Mouse (Mus musculus) cerebellum, postnatal 25 days (tissue): Measurements from ENCODE around the gene Cmah.

Source experiments
- DNase-seq, 2 experiments: peaks; one replicate each; pipeline ENCODE4 v3.0.0; 2021; ENCODE audit warnings: mixed read lengths in 2 of 2

Cmah gene

GRCm38 (mm10) chr13:24327201-24327600, at the start of gene Cmah:
Cmah (plus strand) TSS chr13:24327404.
- DNase-seq, result no peak

DNA sequence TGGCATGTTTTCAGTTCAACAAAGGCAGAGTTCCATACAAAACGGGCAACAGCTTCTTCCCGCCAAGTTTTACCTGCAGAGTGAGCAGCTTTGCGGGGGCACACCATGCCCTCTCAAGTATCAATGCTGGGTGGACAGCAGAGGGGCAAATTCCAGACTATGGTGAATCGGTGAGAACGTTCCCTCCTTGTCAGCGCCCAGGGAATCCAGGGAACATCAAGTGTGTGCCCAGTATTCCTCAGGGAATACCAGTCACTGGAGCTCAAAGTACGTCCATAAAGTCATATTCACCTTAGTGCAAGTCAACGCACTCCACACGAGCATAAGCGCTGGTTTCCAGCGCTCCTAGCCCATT, 47.8 kb upstream of the Cmah start:
- DNase-seq, result no peak

DNA sequence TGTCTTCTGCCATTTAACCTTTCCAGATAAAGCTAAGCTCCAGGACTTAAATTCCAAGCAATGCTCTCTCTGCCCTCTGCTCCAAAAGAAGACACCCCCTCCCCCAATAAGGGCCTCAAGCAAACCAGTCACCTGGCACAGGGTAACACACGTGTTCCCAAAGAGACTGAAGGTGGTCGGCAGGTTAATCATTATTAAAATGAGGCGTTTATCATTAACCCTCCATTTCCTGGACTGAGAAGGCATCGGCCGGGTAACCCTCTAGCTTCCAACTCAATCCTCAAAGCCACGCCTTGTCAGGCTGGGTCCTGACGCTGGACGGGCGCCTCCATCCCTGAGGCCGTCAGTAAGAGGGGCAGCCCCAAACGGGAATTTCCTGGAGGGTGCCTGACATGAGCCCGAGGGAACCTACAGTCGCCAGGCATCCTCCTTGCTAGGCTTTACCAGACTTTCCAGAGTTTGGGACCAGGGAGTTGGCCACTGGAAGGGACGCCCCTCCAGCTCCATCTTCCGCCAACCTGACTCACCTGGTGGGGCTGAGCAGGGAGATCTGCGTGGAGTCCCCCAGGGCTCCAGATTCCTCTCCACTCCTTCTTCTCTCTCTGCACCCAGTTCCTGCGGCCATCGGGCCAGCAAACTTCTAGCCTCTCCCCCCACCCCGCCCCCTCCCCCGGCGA, 47.3 kb upstream of the Cmah start:
- peak; percentile 50 to 56 for DNase-seq

DNA sequence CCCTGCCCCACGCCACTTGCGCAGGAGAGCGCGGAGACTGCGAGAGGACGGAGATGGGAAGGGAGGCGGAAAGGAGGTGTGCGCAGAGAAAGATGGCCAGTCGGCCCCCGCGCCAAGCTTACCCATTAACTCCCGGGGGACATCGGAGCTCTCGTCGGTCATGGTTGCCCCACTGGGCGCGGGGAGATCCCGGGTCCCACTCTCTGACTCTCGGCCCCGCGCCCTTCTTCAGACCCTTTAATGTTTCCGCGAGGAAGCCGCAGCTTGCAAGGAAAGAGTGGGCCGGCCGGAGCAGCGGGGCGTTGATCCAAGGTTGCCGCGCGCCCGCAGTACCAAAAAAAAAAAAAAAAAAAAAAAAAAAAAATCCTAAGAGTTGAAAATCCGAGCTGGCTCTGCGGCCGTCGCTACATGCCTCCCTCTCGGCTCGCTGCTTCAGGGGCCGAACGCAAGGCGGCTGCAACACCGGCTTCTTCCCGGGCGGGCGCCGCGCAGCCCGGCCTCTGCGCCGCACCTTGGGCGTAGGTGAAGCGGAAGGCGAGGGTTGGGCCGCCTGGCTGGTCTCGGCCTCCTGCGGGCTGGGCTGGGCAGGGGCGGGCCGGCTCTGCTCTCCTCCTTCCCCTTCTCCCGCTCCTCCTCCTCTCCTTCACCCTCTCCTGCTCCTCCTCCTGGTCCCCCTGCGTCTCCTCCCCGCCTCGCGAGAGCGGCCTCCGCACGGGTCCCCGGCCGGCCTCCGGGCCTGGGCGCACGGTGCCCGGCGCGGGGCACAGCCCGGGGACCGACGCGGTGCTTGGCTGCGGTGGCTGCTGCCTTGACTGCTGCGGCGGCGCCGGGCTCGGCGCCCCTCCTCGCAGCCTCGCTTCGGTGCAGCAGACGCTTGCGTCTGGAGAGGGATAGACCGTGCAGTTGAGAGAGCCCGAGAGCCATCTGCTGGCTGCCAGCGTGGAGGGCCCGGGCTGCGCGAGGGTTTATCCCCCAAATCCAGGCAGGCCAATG, 46.5 kb upstream of the Cmah start, which contains the start of gene Carmil1:
Carmil1 (minus strand) TSS at position 357 of the 993 bp plus-strand sequence.
- peak; percentile 90 to 92 for DNase-seq

- peak; percentile 31 to 54 for DNase-seq
These were observed 39.8 kb upstream of the Cmah start for GRCm38 (mm10) chr13:24287381-24287780.

DNA sequence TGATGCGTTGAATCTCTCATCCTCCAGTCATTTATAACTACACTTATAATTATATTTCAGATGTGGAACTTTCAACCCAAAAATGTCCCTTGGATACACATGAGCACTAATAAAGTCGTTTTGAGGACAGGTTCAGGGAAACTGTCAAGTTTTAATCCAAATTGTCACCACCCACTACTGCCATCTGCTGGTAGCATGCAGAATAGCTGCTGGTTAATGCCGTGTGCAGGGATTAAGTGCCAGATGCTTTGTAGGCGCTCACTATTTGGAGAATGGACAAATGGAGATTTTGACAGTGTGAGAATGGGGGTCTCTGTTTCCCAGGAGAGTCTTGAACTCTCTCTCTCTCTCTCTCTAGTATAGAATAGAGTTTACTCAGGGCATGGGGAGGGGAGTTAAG, 30.0 kb upstream of the Cmah start:
- peak; percentile 58 to 73 for DNase-seq

- no peak for DNase-seq
These were observed 21.7 kb upstream of the Cmah start for GRCm38 (mm10) chr13:24305486-24305885.

DNA sequence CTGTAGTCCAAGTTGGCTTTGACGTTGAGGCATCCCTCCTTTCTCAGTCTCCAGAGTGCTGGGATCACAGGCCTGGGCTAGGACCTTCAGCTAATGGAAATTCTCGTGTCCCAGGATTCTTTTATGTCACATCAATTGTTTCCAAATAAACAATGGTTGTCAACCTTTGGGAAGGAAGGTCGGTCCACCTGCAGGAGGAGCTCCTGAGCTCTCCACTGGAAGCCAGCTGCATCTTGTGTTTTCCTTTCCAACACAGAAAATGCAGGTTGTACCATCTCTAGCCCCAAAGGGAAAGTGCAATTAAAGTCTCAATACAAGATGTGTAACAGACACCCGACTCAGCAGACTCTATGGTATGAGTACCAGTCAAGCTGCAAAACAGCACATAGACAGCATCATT, 21.0 kb upstream of the Cmah start:
- DNase-seq, result no peak

DNA sequence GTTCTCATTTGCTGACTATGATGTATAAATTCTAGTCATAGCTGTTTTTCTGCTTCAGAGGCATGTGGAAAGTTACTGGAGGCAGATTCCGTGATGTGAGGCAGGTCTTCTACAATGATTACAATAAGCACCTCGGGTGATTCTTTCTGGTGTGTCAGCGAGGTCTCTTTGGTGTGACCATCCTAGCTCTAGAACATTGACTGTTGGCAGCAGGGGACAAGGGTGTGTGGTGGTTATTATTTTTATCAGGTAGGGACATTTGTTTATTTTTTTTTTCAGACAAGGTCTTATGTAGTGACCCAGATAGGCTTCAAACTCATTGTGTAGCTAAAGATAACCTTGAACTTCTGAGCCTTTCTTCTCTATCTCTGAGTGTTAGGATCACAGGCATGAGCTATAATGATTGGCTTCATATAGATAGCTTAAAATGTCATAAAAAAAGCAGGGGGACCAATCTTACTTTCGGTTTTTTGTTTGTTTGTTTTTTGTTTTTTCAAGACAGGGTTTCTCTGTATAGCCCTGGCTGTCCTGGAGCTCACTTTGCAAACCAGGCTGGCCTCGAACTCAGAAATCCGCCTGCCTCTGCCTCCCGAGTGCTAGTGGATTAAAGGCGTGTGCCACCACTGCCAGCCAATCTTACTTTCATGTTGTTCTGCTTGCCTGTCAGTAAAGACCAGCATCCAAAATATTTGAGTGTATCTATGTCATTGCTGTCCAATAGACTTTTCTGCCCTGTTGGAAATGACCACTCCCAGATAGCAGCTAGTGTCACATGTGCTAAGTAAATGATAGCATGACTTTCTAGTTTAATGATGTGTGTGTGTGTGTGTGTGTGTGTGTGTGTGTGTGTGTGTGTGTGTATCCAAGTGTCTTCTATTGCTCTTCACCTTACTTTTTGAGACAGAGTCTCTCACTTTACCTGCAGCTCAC, 15.9 kb upstream of the Cmah start:
- no peak for DNase-seq

GRCm38 (mm10) chr13:24316563-24316962, 10.6 kb upstream of the Cmah start:
- DNase-seq, result no peak

DNA sequence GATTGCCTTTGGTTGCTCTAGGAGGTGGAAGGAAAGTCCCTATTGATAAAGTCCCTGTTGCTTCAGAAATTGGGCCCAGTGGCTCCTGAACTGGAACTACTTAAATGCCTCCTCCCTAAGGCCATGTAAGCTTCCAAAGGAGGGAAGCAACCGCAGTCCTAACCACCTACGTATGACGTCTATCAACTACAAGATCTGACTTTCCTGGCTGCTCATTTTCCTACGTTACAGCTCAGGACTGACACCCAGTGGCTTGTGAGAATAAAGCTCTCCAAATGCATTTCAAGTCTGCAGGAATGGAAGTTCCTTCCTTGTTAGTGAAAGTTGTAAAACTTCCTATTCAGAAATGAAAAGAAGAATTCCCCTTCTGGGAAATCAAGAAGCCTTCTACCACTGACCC, 8.6 kb upstream of the Cmah start:
- DNase-seq, result peak; percentile 9 to 35

DNA sequence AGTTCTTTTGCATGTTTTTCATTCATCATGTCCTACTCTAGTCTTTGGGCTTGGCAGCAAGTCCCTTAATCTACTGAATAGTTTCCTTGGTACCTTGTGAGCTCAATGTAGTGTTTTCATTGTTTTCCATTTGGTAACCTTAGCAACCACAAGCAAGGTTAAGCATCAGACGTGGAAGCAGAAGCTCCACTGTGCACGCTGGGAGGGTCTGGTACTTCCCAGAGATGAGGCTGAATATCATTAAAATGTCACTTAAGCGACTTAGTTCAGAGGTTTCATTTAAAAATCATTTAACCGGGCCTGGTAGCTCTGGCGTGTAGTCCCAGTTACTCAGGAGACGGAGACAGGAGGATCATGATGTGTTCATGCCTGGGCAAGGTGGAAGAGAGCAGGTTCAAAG, 5.9 kb upstream of the Cmah start:
- DNase-seq, result no peak

GRCm38 (mm10) chr13:24328036-24328817, 1.0 kb downstream of the Cmah start:
- DNase-seq, result no peak

- no peak for DNase-seq
These were observed 2.9 kb downstream of the Cmah start for GRCm38 (mm10) chr13:24330128-24330527.

- DNase-seq, result no peak
These were observed 3.8 kb downstream of the Cmah start for GRCm38 (mm10) chr13:24330836-24331523.

- DNase-seq, result no peak
These were observed 5.3 kb downstream of the Cmah start for GRCm38 (mm10) chr13:24332537-24332936.

- no peak for DNase-seq
These were observed 9.6 kb downstream of the Cmah start for GRCm38 (mm10) chr13:24336818-24337217.

DNA sequence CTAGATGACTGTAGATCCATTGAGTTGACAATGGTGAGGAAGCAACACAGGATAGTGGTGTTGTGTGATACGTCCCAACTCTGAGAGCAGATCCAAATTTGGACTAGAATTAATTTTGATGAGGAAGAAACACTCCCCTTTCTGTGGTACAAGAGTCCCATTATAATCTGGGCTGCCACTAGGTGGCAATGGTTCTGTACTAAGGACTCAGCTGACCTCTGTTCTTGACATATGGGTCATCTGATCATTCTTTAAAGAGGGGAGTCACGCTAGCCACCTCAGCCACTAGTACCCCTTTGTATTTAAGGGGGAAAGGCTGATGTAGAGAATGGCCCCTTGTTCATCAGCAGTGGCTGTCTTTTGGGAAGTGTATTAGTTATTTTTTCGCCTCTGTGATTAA, 10.7 kb downstream of the Cmah start:
- peak in 1 of 2 experiments; percentile 8 for DNase-seq

DNA sequence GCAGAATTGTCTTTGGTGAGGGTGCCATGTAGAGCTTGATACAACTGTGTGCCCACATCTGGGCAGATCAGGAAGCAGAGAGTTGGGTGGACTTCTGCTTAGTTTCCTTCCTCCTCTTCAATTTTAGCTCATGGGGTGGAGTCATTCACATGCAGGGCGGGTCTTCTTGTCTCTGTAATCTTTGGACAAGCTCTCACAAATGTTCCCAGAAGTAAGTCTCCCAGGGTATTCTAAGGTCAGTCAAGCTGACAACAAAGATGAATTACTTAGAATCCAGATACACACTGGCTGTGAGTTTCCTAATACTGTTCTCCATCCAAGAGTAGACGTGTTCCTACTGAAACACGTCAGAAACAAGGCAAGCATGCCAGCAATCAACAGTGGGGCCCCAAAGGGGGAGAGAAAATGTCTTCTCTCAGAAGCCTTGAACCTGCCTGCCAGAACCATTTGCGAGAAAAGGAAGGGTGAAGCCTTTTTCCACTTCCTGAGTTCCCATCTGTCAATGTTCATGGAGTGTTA, 11.2 kb downstream of the Cmah start:
- DNase-seq, result no peak

GRCm38 (mm10) chr13:24339907-24340306, 12.7 kb downstream of the Cmah start:
- no peak for DNase-seq

DNA sequence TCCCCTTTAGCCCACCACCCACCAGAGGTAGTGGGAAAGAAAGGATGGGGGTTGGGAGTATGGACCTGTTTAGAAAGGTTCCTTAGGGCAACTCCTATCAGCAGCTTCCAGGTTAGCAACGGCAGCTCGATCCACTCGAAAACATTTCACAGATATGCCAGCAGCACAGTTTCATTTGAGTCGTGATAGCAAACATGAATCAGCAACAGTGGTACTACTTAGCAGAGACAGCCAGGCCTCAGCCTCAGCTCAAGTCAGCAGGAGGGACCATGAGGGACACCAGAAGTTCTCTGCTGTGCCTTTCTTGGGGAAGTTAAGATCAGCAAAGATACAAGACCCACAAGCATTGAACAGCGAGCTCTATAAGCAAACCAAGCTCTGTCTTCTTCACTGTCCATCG, 13.3 kb downstream of the Cmah start:
- DNase-seq, result no peak
